Mouse (Mus musculus) liver, embryonic 12.5 days (tissue): Measurements from ENCODE around the gene Nrxn3. TPM values are rescaled to one million over a fixed set of nuclear protein-coding genes. Genes with fewer than 3 reads are reported as not detected.

Experiments used
- ATAC-seq: fragments of 200-750 bp; cut with Nextera tagmentation; 2 replicates; pipeline ENCODE4 v1.8.0; 2017; ENCODE audit warnings: moderate number of reproducible peaks, mild to moderate bottlenecking, moderate library complexity
- H3K27ac ChIP-seq: fragments of 300-500 bp; sonication (generic); 2 replicates; pipeline ENCODE4 v1.5.1; 2016; ENCODE audit warnings: mild to moderate bottlenecking
- H3K27me3 ChIP-seq: fragments of 300-500 bp; sonication (generic); replicated peaks from 2 replicates; pipeline ENCODE4 v1.6.1; 2016; ENCODE audit warnings: mild to moderate bottlenecking, moderate library complexity
- H3K36me3 ChIP-seq: fragments of 300-500 bp; sonication (generic); 2 replicates; pipeline ENCODE4 v1.6.1; 2016; ENCODE audit warnings: mild to moderate bottlenecking, moderate library complexity
- H3K4me1 ChIP-seq: fragments of 300-500 bp; sonication (generic); 2 replicates; pipeline ENCODE4 v1.6.1; 2016
- H3K4me2 ChIP-seq: fragments of 300-500 bp; sonication (generic); 2 replicates; pipeline ENCODE4 v1.6.1; 2016; ENCODE audit warnings: mild to moderate bottlenecking, moderate library complexity
- H3K4me3 ChIP-seq: fragments of 300-500 bp; sonication (generic); 2 replicates; pipeline ENCODE4 v1.5.1; 2016; ENCODE audit warnings: mild to moderate bottlenecking, moderate library complexity
- H3K9ac ChIP-seq: fragments of 300-500 bp; sonication (generic); 2 replicates; pipeline ENCODE4 v1.6.1; 2016; ENCODE audit warnings: mild to moderate bottlenecking, moderate library complexity
- H3K9me3 ChIP-seq: fragments of 300-500 bp; sonication (generic); replicated peaks from 2 replicates; pipeline ENCODE4 v1.6.1; 2016; ENCODE audit warnings: mild to moderate bottlenecking, moderate library complexity
- WGBS: fragments of 180-500 bp; shearing (Covaris S2); methylation state at CpG from one replicate; pipeline ENCODE4 v1.1.7; 2016; ENCODE audit not compliant: insufficient replicate concordance; 5-methylcytosine and 5-hydroxymethylcytosine counted together
- polyA plus RNA-seq: library from polyadenylated mRNA; unstranded; fragments of >200 nt; fragmentation: Nextera tagmentation; extraction: Ambion mirVana; gene quantifications from 2 replicates; pipeline ENCODE4 v1.2.1, GENCODE M21; 2016

Nrxn3 gene
- polyA plus RNA-seq, 1 experiment from 2014 or later, result 1.4 TPM

DNA sequence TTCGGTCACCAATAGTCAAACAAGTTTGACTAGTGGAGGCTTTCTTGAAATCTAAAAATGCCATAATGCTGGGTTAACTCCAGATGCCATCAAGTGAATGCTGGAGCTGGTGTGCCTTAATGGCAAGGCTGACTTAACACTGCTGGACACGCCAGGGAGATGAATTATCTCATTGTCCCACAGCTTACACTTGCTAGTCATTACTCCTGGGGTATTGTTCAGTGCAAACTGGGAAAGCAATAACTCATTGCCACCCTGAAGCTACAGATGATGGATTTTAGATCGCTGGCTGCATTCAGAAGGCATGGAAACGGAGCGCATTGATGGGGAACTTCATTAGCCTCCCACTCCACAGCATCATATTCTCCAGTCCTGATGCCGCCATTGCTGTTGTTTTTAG is 1263.5 kb downstream of the Nrxn3 start:
- ATAC-seq, result no peak
- Histone ChIP-seq H3K4me2 (no peak overlapping the region), H3K36me3 (no peaks in the 10 kb centered on the region), H3K4me3 (no peak overlapping the region), H3K27ac (no peak overlapping the region), H3K9me3 (no peaks in the 10 kb centered on the region), H3K4me1 (no peaks in the 10 kb centered on the region), H3K27me3 (no peaks in the 10 kb centered on the region), H3K9ac (no peak overlapping the region)
- WGBS, result 70% methylated on average over 6 of the region's 6 CpGs

- H3K9ac ChIP-seq, result no peak overlapping the region
- H3K36me3 ChIP-seq, result no peaks in the 10 kb centered on the region
- no peak for ATAC-seq
- 71% methylated on average over 5 of the region's 5 CpGs for WGBS
- no peak overlapping the region for H3K4me3 ChIP-seq
- H3K27ac ChIP-seq, result no peak overlapping the region
- H3K4me1 ChIP-seq, result no peaks in the 10 kb centered on the region
- no peaks in the 10 kb centered on the region for H3K27me3 ChIP-seq
- no peaks in the 10 kb centered on the region for H3K9me3 ChIP-seq
- no peak overlapping the region for H3K4me2 ChIP-seq
Measured at GRCm38 (mm10) chr12:89993273-89993672, 1270.6 kb downstream of the Nrxn3 start.

DNA sequence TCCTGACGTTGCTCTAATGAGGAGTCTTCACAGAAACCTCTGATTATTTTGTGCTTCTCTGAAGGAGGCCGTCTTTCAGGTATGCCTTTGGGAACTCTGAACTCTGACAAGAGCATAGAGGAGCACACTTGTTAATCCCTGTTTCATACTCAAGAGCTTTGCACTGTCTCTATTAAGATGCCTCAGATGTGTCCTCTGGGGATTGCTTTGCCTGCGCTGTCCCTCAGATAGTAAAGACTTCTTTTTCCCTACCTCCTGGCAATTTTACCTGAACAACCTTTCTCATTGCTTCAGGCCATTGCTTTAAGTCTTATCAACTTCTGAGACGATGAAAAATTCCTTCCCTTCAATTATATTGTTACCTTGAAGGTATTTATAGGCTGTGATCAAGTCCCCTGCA is 1272.7 kb downstream of the Nrxn3 start:
- Histone ChIP-seq H3K4me2 (no peak overlapping the region), H3K4me3 (no peak overlapping the region), H3K9me3 (no peaks in the 10 kb centered on the region), H3K36me3 (no peaks in the 10 kb centered on the region), H3K27me3 (no peaks in the 10 kb centered on the region), H3K4me1 (no peaks in the 10 kb centered on the region), H3K27ac (no peak overlapping the region), H3K9ac (no peak overlapping the region)
- no peak for ATAC-seq
- 52% methylated on average over 4 of the region's 4 CpGs for WGBS

GRCm38 (mm10) chr12:90010280-90010679 is 1287.6 kb downstream of the Nrxn3 start:
- no peak overlapping the region for H3K4me3 ChIP-seq
- WGBS, result 67% methylated on average over 2 of the region's 2 CpGs

DNA sequence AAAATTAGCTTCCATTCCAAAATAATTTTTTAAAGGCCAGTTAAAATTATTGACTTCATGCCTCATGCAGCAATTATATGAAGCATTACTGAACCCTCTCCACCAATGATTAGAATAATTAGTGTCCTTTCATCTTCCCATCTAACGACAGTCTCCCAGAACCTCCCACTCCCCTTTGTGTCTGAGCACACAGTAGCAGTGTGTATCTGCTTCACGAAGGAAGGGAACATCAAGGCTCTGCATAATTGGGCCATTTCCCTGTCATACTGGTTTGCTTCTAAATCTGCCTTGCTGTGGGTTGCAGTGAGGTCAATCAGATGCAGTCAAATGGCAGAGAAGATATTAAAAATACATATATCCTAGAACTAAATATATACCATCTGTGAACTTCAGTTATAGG is 1291.3 kb downstream of the Nrxn3 start:
- no peak for ATAC-seq
- 56% methylated on average over 2 of the region's 2 CpGs for WGBS

More at GRCm38 (mm10) chr12:90010280-90010679, 1287.6 kb downstream of the Nrxn3 start:
- H3K9me3 ChIP-seq, result no peaks in the 10 kb centered on the region
- no peaks in the 10 kb centered on the region for H3K4me1 ChIP-seq
- ATAC-seq, result no peak
- H3K27ac ChIP-seq, result no peak overlapping the region
- H3K4me2 ChIP-seq, result no peak overlapping the region
- H3K27me3 ChIP-seq, result no peaks in the 10 kb centered on the region
- no peaks in the 10 kb centered on the region for H3K36me3 ChIP-seq
- H3K9ac ChIP-seq, result no peak overlapping the region

GRCm38 (mm10) chr12:90027023-90027422 is 1304.3 kb downstream of the Nrxn3 start:
- no peaks in the 10 kb centered on the region for H3K4me1 ChIP-seq
- no peak for ATAC-seq
- 47% methylated on average over 3 of the region's 3 CpGs for WGBS
- no peak overlapping the region for H3K4me3 ChIP-seq
- no peak overlapping the region for H3K4me2 ChIP-seq
- no peak overlapping the region for H3K27ac ChIP-seq
- no peaks in the 10 kb centered on the region for H3K27me3 ChIP-seq
- H3K36me3 ChIP-seq, result no peaks in the 10 kb centered on the region
- H3K9me3 ChIP-seq, result no peaks in the 10 kb centered on the region
- H3K9ac ChIP-seq, result no peak overlapping the region

More for the DNA sequence above, 1291.3 kb downstream of the Nrxn3 start:
- Histone ChIP-seq H3K9ac (no peak overlapping the region), H3K27ac (no peak overlapping the region), H3K4me1 (no peaks in the 10 kb centered on the region), H3K9me3 (no peaks in the 10 kb centered on the region), H3K4me3 (no peak overlapping the region), H3K4me2 (no peak overlapping the region), H3K36me3 (no peaks in the 10 kb centered on the region), H3K27me3 (no peaks in the 10 kb centered on the region)

GRCm38 (mm10) chr12:90041038-90041437 is 1318.4 kb downstream of the Nrxn3 start:
- Histone ChIP-seq H3K4me2 (no peak overlapping the region), H3K9ac (no peak overlapping the region), H3K9me3 (no peaks in the 10 kb centered on the region), H3K4me3 (no peak overlapping the region), H3K27ac (no peak overlapping the region), H3K27me3 (no peaks in the 10 kb centered on the region), H3K4me1 (no peaks in the 10 kb centered on the region), H3K36me3 (no peaks in the 10 kb centered on the region)
- WGBS, result 42% methylated on average over 1 of the region's 1 CpGs
- ATAC-seq, result no peak

DNA sequence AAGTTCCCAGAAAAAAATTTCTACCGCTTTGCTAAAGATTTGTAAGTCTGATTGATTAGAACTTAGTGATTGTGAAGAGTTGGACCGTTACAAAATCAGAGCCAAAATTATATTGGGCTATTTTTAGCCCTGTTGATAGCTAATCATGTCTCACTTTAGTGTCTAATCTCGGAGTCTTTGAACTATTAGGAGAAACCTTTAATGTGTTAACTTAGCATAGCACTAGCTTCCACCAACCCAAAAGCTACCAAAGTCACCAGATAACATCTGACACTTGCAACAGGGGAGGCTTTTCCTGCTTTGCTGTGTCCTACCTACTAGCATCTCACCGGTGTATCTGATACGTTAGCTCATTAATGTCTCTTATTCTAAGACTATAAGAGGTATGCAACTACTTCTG is 1333.6 kb downstream of the Nrxn3 start:
- no peak for ATAC-seq
- Histone ChIP-seq H3K9me3 (no peaks in the 10 kb centered on the region), H3K27ac (no peak overlapping the region), H3K9ac (no peak overlapping the region), H3K27me3 (no peaks in the 10 kb centered on the region), H3K4me2 (no peak overlapping the region), H3K4me1 (no peaks in the 10 kb centered on the region), H3K4me3 (no peak overlapping the region), H3K36me3 (no peaks in the 10 kb centered on the region)
- 69% methylated on average over 5 of the region's 5 CpGs for WGBS

DNA sequence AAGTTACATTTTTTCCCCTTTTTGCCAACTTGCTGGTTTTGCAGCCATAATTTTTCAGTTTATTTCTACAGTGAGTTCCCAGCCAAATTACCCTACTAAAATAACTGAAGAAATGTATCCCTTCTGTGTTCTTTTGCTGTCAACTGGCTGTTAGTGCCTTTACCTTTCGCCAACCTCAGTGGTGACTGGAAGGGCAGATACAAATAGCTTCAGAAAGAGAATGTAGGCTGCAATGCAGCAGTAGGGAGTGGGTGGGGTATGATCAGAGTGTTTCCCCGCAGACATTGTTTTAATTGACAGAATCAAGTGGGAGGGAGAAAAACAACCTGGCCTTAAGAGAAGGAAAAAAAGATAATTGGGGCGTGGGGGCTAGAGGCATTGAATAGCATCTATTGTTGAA is 1337.1 kb downstream of the Nrxn3 start:
- Histone ChIP-seq H3K9me3 (no peaks in the 10 kb centered on the region), H3K27ac (no peak overlapping the region), H3K27me3 (no peaks in the 10 kb centered on the region), H3K4me1 (no peaks in the 10 kb centered on the region), H3K9ac (no peak overlapping the region), H3K4me3 (no peak overlapping the region), H3K4me2 (no peak overlapping the region), H3K36me3 (no peaks in the 10 kb centered on the region)
- no peak for ATAC-seq
- 50% methylated on average over 3 of the region's 3 CpGs for WGBS

GRCm38 (mm10) chr12:90061312-90061711 is 1338.6 kb downstream of the Nrxn3 start:
- no peak overlapping the region for H3K9ac ChIP-seq
- WGBS, result 43% methylated on average over 3 of the region's 3 CpGs
- H3K27me3 ChIP-seq, result no peaks in the 10 kb centered on the region
- no peak overlapping the region for H3K4me3 ChIP-seq
- H3K36me3 ChIP-seq, result no peaks in the 10 kb centered on the region
- no peak overlapping the region for H3K27ac ChIP-seq
- no peaks in the 10 kb centered on the region for H3K9me3 ChIP-seq
- H3K4me2 ChIP-seq, result no peak overlapping the region
- H3K4me1 ChIP-seq, result no peaks in the 10 kb centered on the region
- ATAC-seq, result no peak

GRCm38 (mm10) chr12:90062219-90062618 is 1339.5 kb downstream of the Nrxn3 start:
- ATAC-seq, result no peak
- Histone ChIP-seq H3K36me3 (no peaks in the 10 kb centered on the region), H3K27me3 (no peaks in the 10 kb centered on the region), H3K4me3 (no peak overlapping the region), H3K4me1 (no peaks in the 10 kb centered on the region), H3K9me3 (no peaks in the 10 kb centered on the region), H3K27ac (no peak overlapping the region), H3K9ac (no peak overlapping the region), H3K4me2 (no peak overlapping the region)
- 60% methylated on average over 5 of the region's 5 CpGs for WGBS

DNA sequence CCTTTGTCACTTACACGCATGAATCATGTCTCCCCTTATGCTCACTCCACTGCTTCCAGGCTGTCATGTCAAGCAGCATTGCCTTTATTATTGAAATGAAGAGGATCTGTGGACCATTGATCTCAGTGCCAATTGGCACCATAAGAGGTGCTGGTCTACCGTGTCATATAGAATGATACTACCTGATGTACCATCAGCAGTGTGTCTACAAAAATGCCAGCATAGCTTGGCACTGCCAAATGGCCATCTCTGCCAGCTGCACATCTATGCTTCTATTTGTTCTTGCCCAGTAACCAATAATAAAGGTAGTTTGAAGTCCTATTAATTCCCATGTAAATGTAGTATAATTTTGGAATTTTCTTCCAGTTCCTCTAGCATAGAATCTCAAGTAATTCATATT is 1340.8 kb downstream of the Nrxn3 start:
- no peaks in the 10 kb centered on the region for H3K4me1 ChIP-seq
- H3K36me3 ChIP-seq, result no peaks in the 10 kb centered on the region
- H3K9ac ChIP-seq, result no peak overlapping the region
- no peak overlapping the region for H3K4me2 ChIP-seq
- no peak overlapping the region for H3K27ac ChIP-seq
- H3K27me3 ChIP-seq, result no peaks in the 10 kb centered on the region
- 79% methylated on average over 2 of the region's 2 CpGs for WGBS
- ATAC-seq, result no peak
- no peak overlapping the region for H3K4me3 ChIP-seq
- no peaks in the 10 kb centered on the region for H3K9me3 ChIP-seq

DNA sequence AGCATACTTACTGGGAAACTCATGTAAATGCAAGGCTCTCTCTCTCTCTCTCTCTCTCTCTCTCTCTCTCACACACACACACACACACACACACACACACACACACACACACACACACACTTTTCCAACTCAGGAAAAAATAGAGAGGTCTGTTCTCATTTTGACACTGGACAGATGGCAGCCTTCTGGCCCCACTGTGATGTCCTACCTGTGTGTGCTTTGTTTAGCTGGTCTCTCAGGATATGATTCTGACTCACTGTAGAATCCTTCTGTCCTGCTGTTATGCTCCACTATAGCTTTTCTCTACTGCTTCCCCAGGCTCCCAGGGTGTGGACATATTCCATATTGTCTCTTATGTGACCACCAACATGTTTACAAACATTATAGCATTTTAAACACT is 1363.2 kb downstream of the Nrxn3 start:
- no peak for ATAC-seq
- no peaks in the 10 kb centered on the region for H3K4me1 ChIP-seq

More for the DNA sequence above, 1363.2 kb downstream of the Nrxn3 start:
- Histone ChIP-seq H3K27me3 (no peaks in the 10 kb centered on the region), H3K9ac (no peak overlapping the region), H3K4me3 (no peak overlapping the region), H3K36me3 (no peaks in the 10 kb centered on the region), H3K9me3 (no peaks in the 10 kb centered on the region), H3K4me2 (no peak overlapping the region), H3K27ac (no peak overlapping the region)
